Mouse (Mus musculus) hindbrain, postnatal 0 days (tissue): ENCODE results near the gene Pgf. TPM values are rescaled to one million over a fixed set of nuclear protein-coding genes. Genes with fewer than 3 reads are reported as not detected.
A peak's percentile ranks its signal among the peaks of the same experiment; 100 is the strongest.

Experiments
- ATAC-seq: fragments of 200-750 bp; cut with Nextera tagmentation; 2 replicates; pipeline ENCODE4 v1.8.0; 2017; ENCODE audit warnings: mild to moderate bottlenecking, moderate TSS enrichment, moderate library complexity
- DNase-seq: peaks from one replicate; pipeline ENCODE4 v3.0.0-alpha.2; 2015; ENCODE audit warnings: low spot score
- H3K27ac ChIP-seq: fragments of 300-500 bp; sonication (generic); 2 replicates; pipeline ENCODE4 v1.5.1; 2014; ENCODE audit warnings: mild to moderate bottlenecking
- H3K27me3 ChIP-seq: fragments of 300-500 bp; sonication (generic); 2 replicates; pipeline ENCODE4 v1.6.1; 2014; ENCODE audit warnings: low read length, mixed read lengths; ENCODE audit not compliant: insufficient read depth
- H3K36me3 ChIP-seq: fragments of 300-500 bp; sonication (generic); 2 replicates; pipeline ENCODE4 v1.6.1; 2014; ENCODE audit warnings: low read length, mixed read lengths; ENCODE audit not compliant: insufficient read depth
- H3K4me1 ChIP-seq: fragments of 300-500 bp; sonication (generic); 2 replicates; pipeline ENCODE4 v1.6.1; 2014; ENCODE audit warnings: antibody characterized with exemption, low read length, mixed read lengths; ENCODE audit not compliant: insufficient read depth
- H3K4me2 ChIP-seq: fragments of 300-500 bp; sonication (generic); 2 replicates; pipeline ENCODE4 v1.6.1; 2014; ENCODE audit warnings: low read depth, mild to moderate bottlenecking, low read length, moderate library complexity, mixed read lengths
- H3K4me3 ChIP-seq: fragments of 300-500 bp; sonication (generic); 2 replicates; pipeline ENCODE4 v1.5.1; 2014; ENCODE audit warnings: low read length
- H3K9ac ChIP-seq: fragments of 300-500 bp; sonication (generic); replicated peaks from 2 replicates; pipeline ENCODE4 v1.6.1; 2014; ENCODE audit warnings: mild to moderate bottlenecking, low read length, moderate library complexity, mixed read lengths
- H3K9me3 ChIP-seq: fragments of 300-500 bp; sonication (generic); 2 replicates; pipeline ENCODE4 v1.6.1; 2016; ENCODE audit warnings: low read length, mixed read lengths
- CTCF ChIP-seq: IDR thresholded peaks from 2 replicates; pipeline ENCODE4 v1.5.1; 2016; ENCODE audit warnings: antibody characterized with exemption, control low read depth, low read depth
- WGBS: fragments of 180-500 bp; shearing (Covaris S2); extraction: QIAGEN DNeasy Blood & Tissue Kit; methylation state at CpG from one replicate; pipeline ENCODE4 v1.1.7; 2014; 5-methylcytosine and 5-hydroxymethylcytosine counted together
- polyA plus RNA-seq: library from polyadenylated mRNA; unstranded; fragments of >200 nt; fragmentation: Nextera tagmentation; extraction: Ambion mirVana; gene quantifications from 2 replicates; pipeline ENCODE4 v1.2.1, GENCODE M21; 2015
- total RNA-seq: library from RNA; depleted of rRNA; stranded (reverse); fragments of >200 nt; gene quantifications from 2 replicates; pipeline ENCODE4 v1.2.3, GENCODE M21; 2014

The Pgf gene
- total and polyA plus RNA-seq, 2 experiments from 2014 or later: 5.0 to 10.0 TPM

- Histone ChIP-seq H3K9ac (no peak overlapping the region), H3K36me3 (no peaks in the 10 kb centered on the region), H3K27me3 (no peaks in the 10 kb centered on the region), H3K4me1 (no peaks in the 10 kb centered on the region), H3K9me3 (no peaks in the 10 kb centered on the region), H3K4me2 (no peak overlapping the region), H3K4me3 (no peak overlapping the region), H3K27ac (no peak overlapping the region)
- TF ChIP-seq CTCF: no peak
- DNase-seq (no peak), ATAC-seq (no peak)
- 78% methylated on average over 5 of the region's 5 CpGs for WGBS
Measured at GRCm38 (mm10) chr12:85159592-85159991, 18.0 kb downstream of the Pgf start.

DNA sequence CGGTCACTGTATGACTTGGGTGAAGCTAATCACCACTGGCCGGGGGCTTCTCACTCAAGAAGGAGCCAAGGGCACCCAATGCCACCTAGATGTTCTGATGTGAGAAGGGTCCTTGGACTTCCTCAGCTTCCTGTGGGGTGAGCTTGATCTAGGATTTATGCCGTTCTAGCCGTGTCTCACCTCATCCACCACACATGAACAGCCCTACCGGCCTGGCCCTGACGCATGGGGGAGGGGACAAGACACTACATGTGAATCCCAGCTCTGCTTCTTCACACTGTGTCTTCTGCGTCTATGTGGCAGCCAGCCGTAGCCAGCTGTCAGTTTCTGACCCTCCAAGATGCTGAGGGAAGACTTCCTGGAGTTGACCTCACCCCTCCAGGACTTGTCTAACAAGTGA, 18.8 kb downstream of the Pgf start:
- no peak for DNase-seq
- Histone ChIP-seq H3K4me1 (no peaks in the 10 kb centered on the region), H3K4me3 (no peak overlapping the region), H3K9me3 (no peaks in the 10 kb centered on the region), H3K36me3 (no peaks in the 10 kb centered on the region), H3K27me3 (no peaks in the 10 kb centered on the region), H3K9ac (no peak overlapping the region), H3K27ac (no peak overlapping the region), H3K4me2 (no peak overlapping the region)
- TF ChIP-seq CTCF: no peak
- no peak for ATAC-seq
- 89% methylated on average over 8 of the region's 8 CpGs for whole genome bisulfite sequencing

- Histone ChIP-seq H3K36me3 (no peaks in the 10 kb centered on the region), H3K4me3 (no peak overlapping the region), H3K4me2 (no peak overlapping the region), H3K27ac (no peak overlapping the region), H3K9ac (no peak overlapping the region), H3K4me1 (no peaks in the 10 kb centered on the region), H3K9me3 (no peaks in the 10 kb centered on the region), H3K27me3 (no peaks in the 10 kb centered on the region)
- 84% methylated on average over 14 of the region's 14 CpGs for WGBS
- no peak for ATAC-seq
- no peak for TF ChIP-seq CTCF
- DNase-seq: no peak
Measured at GRCm38 (mm10) chr12:85157797-85158460, 19.7 kb downstream of the Pgf start.

DNA sequence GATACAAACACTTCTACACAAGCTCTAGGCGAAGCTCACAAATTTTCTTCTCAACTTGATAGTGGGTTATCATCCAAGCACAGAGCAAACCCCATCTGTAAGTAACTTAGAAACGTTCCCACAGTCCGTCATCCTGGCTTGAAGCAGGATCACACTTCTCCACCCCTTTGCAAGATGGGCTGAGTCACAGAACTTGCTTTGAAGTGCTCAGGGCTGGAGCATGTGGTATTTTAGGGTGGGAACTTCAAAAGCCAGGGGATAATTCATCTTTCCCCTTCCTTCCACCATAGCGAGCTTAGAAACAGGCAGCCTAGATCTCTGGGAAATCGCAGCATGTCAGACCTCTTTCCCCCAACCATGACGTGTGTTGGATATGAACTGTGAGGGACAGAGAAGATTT, 21.3 kb downstream of the Pgf start:
- WGBS: 66% methylated on average over 6 of the region's 6 CpGs
- H3K27me3 ChIP-seq: no peaks in the 10 kb centered on the region
- no peak overlapping the region for H3K9ac ChIP-seq
- H3K27ac ChIP-seq: no peak overlapping the region
- no peak overlapping the region for H3K4me2 ChIP-seq
- no peak for TF ChIP-seq CTCF
- no peak overlapping the region for H3K4me3 ChIP-seq
- no peaks in the 10 kb centered on the region for H3K9me3 ChIP-seq
- H3K36me3 ChIP-seq: no peaks in the 10 kb centered on the region
- no peak for ATAC-seq
- no peak for DNase-seq
- H3K4me1 ChIP-seq: no peaks in the 10 kb centered on the region

DNA sequence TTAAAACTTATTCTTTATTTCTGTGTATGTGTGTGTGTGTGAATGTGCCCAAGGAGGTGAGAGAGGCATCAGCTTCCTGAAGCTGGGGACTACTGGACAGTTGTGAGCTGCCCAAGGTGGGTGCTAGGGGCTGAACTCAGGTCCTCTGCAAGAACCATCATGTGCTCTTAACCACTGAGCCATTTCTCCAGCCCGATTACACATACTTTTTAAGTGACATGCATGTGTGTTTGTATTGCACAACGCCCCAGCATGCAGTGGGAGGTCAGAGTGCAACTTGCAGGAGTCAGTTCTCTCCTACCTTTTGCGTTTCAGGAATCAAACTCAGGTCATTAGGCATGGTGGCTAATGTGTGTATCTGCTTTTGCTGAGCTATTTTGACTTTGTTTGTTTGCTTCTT, 24.6 kb downstream of the Pgf start:
- no peak overlapping the region for H3K4me2 ChIP-seq
- 84% methylated on average over 3 of the region's 3 CpGs for WGBS
- H3K4me1 ChIP-seq: no peaks in the 10 kb centered on the region
- DNase-seq (no peak), ATAC-seq (no peak)
- no peak for TF ChIP-seq CTCF
- H3K4me3 ChIP-seq: no peak overlapping the region
- no peak overlapping the region for H3K27ac ChIP-seq
- no peak overlapping the region for H3K9ac ChIP-seq
- no peaks in the 10 kb centered on the region for H3K36me3 ChIP-seq
- H3K9me3 ChIP-seq: no peaks in the 10 kb centered on the region
- H3K27me3 ChIP-seq: no peaks in the 10 kb centered on the region

DNA sequence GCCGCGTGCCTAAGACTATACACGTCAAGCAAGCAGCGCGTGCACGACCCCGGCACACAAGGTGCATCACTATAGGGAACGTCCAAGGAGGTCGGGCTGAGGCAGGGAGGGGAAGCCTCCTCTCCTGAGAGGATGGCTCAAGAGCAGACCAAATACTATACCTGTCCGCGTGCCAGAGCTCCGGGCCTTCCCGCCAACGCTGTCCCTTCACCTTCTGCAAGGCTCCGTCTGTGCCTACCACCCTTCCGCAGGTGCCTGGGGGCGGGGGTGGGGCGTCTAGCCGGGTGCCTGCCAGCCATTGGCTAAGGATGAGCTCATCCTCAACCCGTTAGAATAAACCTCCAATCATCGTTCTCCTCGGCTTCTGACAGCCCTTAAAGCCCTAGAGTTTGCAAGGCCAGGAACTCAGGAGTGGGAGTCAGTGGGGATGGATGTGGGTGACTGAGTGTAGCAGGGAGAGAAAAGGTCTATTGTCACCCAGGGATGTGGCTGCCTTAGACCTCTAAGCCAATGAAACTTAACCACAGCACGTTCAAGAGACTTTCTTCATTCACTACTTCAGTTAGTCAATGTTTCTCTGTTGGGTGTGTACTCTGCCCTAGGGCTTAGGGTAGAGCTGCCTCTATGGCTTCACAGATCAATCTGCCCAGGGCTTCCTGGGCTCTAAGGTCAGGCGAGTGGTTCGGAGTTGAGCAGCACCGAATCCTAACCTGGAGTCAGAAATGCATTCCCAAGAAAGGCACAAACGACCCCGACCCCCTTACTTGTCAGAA, 26.4 kb downstream of the Pgf start, which contains the start of gene Rps6kl1:
Gene Rps6kl1 (minus strand): TSS at position 263 of the 773 bp plus-strand sequence.
- H3K9me3 ChIP-seq: no peaks in the 10 kb centered on the region
- TF ChIP-seq CTCF: no peak
- peak within 1 kb of the TSS; percentile 64 for H3K4me2 ChIP-seq
- no peaks in the 10 kb centered on the region for H3K36me3 ChIP-seq
- peak within 1 kb of the TSS; percentile 48 for H3K4me3 ChIP-seq
- H3K4me1 ChIP-seq: no peaks in the 10 kb centered on the region
- ATAC-seq: peak; percentile 95
- DNase-seq: peak; percentile 85
- 14% methylated on average over 28 of the region's 28 CpGs for WGBS
- H3K27ac ChIP-seq: peak within 1 kb of the TSS; percentile 59
- peak within 1 kb of the TSS; percentile 66 for H3K9ac ChIP-seq
- H3K27me3 ChIP-seq: no peaks in the 10 kb centered on the region
